Mouse (Mus musculus) spleen, postnatal 0 days (tissue): Measurements from ENCODE around the gene Gm21775. TPM values are rescaled to one million over a fixed set of nuclear protein-coding genes. Genes with fewer than 3 reads are reported as not detected.

ENCODE experiments used
- polyA plus RNA-seq: library from polyadenylated mRNA; unstranded; fragments of >200 nt; fragmentation: Nextera tagmentation; extraction: Ambion mirVana; gene quantifications from 2 replicates; pipeline ENCODE4 v1.2.1, GENCODE M21; 2015

Gm21775 gene
- not detected in 2 replicates for polyA plus RNA-seq

GRCm38 (mm10) chrY:10553153-10553552, at the start of gene Gm21775:
Gm21775 (plus strand) TSS chrY:10553453.

GRCm38 (mm10) chrY:10535942-10536341, 17.3 kb upstream of the Gm21775 start, which contains the start of gene Gm20737:
Gm20737 (minus strand) TSS chrY:10536042.

Other genes with a start within 250 kb of the Gm21775 start
- gene Gm20834, start 228.9 kb upstream of the Gm21775 start, polyA plus RNA-seq: not detected in 2 replicates
- gene Gm28510, start 140.7 kb upstream of the Gm21775 start, polyA plus RNA-seq: not detected in 2 replicates
- gene Gm20737, start 17.4 kb upstream of the Gm21775 start, polyA plus RNA-seq: not detected in 2 replicates
- gene Gm21900, start 62.9 kb downstream of the Gm21775 start, polyA plus RNA-seq: not detected in 2 replicates
- not detected in 2 replicates for gene Gm20777, start 199.0 kb downstream of the Gm21775 start, polyA plus RNA-seq